In the genomic region with DNA sequence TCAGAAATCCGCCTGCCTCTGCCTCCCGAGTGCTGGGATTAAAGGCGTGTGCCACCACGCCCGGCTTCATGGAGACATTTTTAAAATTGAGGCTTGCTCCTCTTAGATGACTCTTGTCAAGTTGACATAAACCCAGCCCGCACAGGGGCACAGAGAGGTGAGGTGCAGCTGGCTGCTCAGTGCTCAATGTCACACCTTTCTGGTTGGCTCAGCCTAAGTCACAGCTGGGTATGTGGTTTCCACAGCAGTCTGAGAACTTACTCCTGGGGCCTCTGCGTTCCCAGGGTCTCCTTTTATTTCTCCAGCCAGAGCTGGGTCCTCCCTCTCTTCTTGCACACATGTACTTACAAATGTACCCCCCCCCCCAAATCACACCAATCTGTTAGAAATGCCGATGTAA, we compare ENCODE assay signal across 15 mouse cellular contexts. TPM values are rescaled to one million over a fixed set of nuclear protein-coding genes. Genes with fewer than 3 reads are reported as not detected.
DNase-seq lines count a peak whose midpoint lies in the region.
"Had no signal": no experiment of that assay in that cellular context is flagged by ENCODE, and none has a peak within 500 bp of the region (broad histone marks: within the 10 kb centered on the region; RNA-seq: fewer than 3 reads in every experiment).

No protein-coding gene starts in this region.

- DNase-seq in A20 (ENCODE audit: low read depth, low spot score), result peak; percentile 21
- DNase-seq in CD4-positive helper T cell, adult 2 months (ENCODE audit: low read depth, low spot score), result peak; percentile 34
- peak; percentile 33 for DNase-seq in T-cell, adult 2 months (ENCODE audit: low spot score)
- peak; percentile 39 to 58 for DNase-seq in thymus, postnatal 10 days (ENCODE audit: low spot score in 2 of 2)
- no peak for DNase-seq in kidney, adult 11 months
- DNase-seq in layer of hippocampus, postnatal 25 days (ENCODE audit: extremely low spot score in 1 of 2, low spot score in 1 of 2), result no peak
- DNase-seq in urinary bladder, postnatal 36 days (ENCODE audit: low spot score in 2 of 2), result no peak
- DNase-seq: adrenal gland, adult 2 months; cerebellum, adult 11 months; kidney, postnatal 36 days; lung, adult 18-20 months; lung, postnatal 14 days; midbrain, embryonic 14.5 days; retina, postnatal 1 day; right cerebral cortex, postnatal 4 days had no signal

RNA-seq across cellular contexts. Expression of gene Chaf1b, which starts 24.5 kb away (rescaled TPM):
- total RNA-seq in layer of hippocampus, postnatal 25 days (2021), result 1 to 10 TPM; 1.8 to 2.2 TPM

Comparison
In these comparisons a context has a peak if more than half of its experiments do, and no peak if none do; other contexts are left out.
1. DNase-seq: peak in A20 (single experiment), CD4-positive helper T cell, adult 2 months (single experiment), T-cell, adult 2 months (single experiment) and thymus, postnatal 10 days (2 of 2); none in kidney, adult 11 months (single experiment), layer of hippocampus, postnatal 25 days (0 of 2) and urinary bladder, postnatal 36 days (0 of 2).